Mouse (Mus musculus): Measurements from ENCODE around the gene Satb2.

DNA sequence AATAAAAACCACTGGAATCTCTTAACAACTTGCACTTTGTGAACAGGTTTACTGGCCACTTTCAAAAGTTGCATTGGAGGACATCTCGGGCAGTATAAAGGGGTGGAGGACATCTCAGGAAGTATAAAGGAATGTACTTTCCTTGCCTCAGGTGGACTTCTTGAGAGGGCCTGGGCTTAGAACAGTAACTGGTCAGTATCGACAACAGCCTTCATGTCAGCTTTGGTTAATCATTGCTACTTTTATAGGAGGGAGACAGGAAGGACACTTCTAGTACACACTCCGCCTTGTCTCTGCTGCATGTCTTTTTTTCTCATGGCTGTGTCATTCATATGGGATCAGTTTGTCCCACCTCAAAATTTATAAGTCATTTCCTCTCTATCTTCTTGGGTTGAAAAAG, 156.4 kb downstream of the Satb2 start:
- TF ChIP-seq E2F4 (IDR thresholded peaks at IDR 0.05; ENCODE audit: insufficient read depth) = no peak
- no peak for TF ChIP-seq POLR2A (IDR thresholded peaks at IDR 0.05; ENCODE audit: insufficient read length, low read depth)
- TF ChIP-seq POLR2AphosphoS2 (IDR thresholded peaks at IDR 0.05; ENCODE audit: insufficient read length, low read depth) = no peak
- no peak for TF ChIP-seq USF1 (IDR thresholded peaks at IDR 0.05; ENCODE audit: low read depth)
- TF ChIP-seq MAX (IDR thresholded peaks at IDR 0.05; ENCODE audit: low read depth) = no peak
- no peak for TF ChIP-seq CEBPB (IDR thresholded peaks at IDR 0.05; ENCODE audit: insufficient read depth, poor library complexity, severe bottlenecking)
- no peak for TF ChIP-seq MYOG (IDR thresholded peaks at IDR 0.05; ENCODE audit: control insufficient read depth in 1 of 3, insufficient read depth in 1 of 3, insufficient read length in 2 of 3, low read depth in 2 of 3)
- no peak for TF ChIP-seq SRF (IDR thresholded peaks at IDR 0.05; ENCODE audit: control insufficient read depth, insufficient read length, low read depth)
